Mouse (Mus musculus): ENCODE data around the gene Parn. TPM values are rescaled to one million over a fixed set of nuclear protein-coding genes. Genes with fewer than 3 reads are reported as not detected.

Parn gene
- polyA plus RNA-seq, 1 experiment, result 15.1 TPM

DNA sequence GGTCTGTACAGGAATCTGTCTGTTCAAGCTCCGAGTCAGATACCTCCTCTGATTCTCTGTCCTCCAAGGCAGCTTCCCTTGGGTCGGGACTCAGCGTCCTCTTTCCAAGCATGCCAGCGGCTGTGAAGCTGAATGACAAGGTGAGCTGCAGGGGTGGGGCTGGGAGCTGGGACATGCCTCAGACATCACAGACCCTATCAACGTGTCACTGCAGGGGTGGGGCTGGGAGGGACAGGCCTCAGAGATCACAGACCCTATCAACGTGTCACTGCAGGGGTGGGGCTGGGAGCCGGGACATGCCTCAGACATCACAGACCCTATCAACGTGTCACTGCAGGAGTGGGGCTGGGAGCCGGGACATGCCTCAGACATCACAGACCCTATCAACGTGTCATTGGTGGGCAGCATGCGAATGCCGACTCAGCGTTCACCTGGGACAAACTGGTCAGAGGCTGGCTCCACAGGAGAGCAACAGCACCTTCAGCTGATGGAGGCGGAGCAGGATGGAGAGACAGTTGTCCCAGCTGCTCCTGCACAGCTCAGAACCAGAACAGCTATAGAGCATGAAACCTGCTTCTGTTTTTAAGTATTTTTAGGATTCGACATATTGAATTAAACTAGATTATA is 126.7 kb downstream of the Parn start:
- H3K4me1 ChIP-seq (ENCODE audit: control insufficient read depth, insufficient read depth, low read length), result no peaks in the 10 kb centered on the region; the same call in 1 of the 2 replicates
- H3K4me3 ChIP-seq (replicated peaks; ENCODE audit: extremely low read depth, low read depth, low read length), result no peak overlapping the region
- TF ChIP-seq POLR2A (IDR thresholded peaks at IDR 0.05; ENCODE audit: borderline replicate concordance, extremely low read depth, low read depth, low read length) (no peak), CTCF (IDR thresholded peaks at IDR 0.05; ENCODE audit: insufficient read depth, low read length) (no peak)
- DNase-seq, result no peak
- 78% methylated on average over 15 of the region's 15 CpGs for WGBS

DNA sequence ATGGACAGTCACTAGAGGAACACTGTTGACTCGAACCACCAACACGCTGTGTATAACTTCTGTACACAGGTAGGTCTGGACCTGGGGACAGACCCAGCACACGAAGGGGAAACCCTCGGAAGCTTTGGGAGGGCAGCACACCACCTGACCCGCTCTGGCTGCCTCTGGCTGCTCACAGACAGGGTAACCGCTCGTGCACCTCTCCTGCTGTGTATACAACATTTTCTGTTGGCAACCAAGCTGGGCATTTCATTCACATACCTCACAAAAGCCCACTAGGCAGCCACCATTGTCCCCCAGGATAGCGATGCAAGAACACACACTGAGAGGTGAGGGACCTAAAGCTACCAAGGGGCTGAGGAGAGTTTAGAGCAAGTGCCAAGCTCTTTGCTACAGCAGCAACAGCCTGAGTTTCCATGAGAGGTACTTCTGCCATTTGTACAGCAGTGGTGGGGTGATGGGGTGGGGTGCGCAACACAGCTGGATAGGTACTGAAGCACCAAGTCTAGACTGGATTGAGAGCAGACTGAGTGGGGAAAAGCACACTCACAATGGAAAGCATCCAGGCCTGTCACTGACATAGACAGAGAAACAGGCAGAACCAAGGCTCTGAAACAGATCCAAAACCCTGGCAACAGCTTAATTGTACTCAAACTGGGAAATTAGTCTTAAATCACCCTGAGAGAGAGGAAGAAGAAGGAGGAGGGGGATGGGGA is 128.9 kb downstream of the Parn start:
- no peak for TF ChIP-seq POLR2A (IDR thresholded peaks at IDR 0.05; ENCODE audit: borderline replicate concordance, extremely low read depth, low read depth, low read length)
- no peak for TF ChIP-seq CTCF (IDR thresholded peaks at IDR 0.05; ENCODE audit: insufficient read depth, low read length)
- 77% methylated on average over 9 of the region's 9 CpGs for WGBS
- no peak for DNase-seq
- H3K4me1 ChIP-seq (ENCODE audit: control insufficient read depth, insufficient read depth, low read length), result no peaks in the 10 kb centered on the region; the same call in 1 of the 2 replicates
- no peak overlapping the region for H3K4me3 ChIP-seq (replicated peaks; ENCODE audit: extremely low read depth, low read depth, low read length)

DNA sequence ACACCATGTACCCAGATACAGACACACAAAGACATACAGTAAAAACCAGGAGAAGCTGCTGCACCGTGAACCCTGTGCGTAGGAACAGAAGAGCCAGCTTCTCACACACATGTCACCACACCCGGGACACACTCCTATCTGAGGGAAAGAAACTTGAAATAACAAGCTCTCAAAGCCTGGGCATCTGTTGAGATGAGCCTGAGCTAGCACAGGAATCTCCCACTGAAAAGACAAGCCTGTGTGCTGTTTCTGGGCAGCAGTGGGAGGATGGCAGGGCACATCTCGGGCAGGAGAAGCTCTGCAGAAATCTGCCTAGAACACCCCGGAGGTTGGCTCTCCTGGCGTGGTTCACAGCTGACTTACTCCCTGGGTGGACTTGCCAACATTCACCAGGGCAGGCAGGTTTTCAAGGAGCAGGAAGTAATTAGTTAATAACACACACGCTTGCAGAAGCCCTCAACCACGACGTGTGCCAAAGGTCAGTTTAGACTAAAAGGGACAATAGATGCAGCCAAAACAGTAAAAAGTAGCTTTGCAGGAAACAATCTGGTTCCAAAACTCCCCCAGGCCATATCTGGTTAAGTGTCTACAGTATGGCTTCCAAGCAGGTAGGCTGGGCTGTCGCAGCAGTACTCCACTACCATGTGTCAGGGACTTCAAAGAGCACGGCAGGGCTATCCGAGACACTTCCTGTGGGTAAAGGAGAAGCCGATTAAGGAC is 129.6 kb downstream of the Parn start:
- TF ChIP-seq CTCF (IDR thresholded peaks at IDR 0.05; ENCODE audit: insufficient read depth, low read length) (no peak), POLR2A (IDR thresholded peaks at IDR 0.05; ENCODE audit: borderline replicate concordance, extremely low read depth, low read depth, low read length) (no peak)
- no peak for DNase-seq
- Histone ChIP-seq H3K4me3 (replicated peaks; ENCODE audit: extremely low read depth, low read depth, low read length) (no peak overlapping the region), H3K4me1 (ENCODE audit: control insufficient read depth, insufficient read depth, low read length) (no peaks in the 10 kb centered on the region; the same call in 1 of the 2 replicates)
- WGBS, result 47% methylated on average over 13 of the region's 13 CpGs

DNA sequence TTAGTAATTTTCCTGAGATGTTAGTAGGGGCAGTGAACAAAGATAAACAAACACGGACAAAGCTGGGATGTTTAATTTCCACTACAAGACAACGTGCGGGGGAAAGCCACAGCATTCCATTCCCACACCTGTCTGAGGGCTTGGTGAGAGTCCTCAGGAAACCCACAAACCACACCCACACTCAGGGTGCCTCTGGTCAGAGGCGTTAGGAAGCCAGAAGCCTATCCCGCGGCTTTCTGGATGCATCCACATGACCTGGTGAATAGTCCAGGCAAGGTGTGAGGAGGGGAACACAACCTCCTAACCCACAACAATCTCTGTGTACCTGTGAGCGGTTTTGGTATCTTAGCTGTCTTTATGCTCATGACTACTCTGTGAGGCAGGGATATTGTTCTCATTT is 131.6 kb downstream of the Parn start:
- no peak for DNase-seq
- Histone ChIP-seq H3K4me3 (replicated peaks; ENCODE audit: extremely low read depth, low read depth, low read length) (no peak overlapping the region), H3K4me1 (ENCODE audit: control insufficient read depth, insufficient read depth, low read length) (no peaks in the 10 kb centered on the region; the same call in 1 of the 2 replicates)
- TF ChIP-seq CTCF (IDR thresholded peaks at IDR 0.05; ENCODE audit: insufficient read depth, low read length) (no peak), POLR2A (IDR thresholded peaks at IDR 0.05; ENCODE audit: borderline replicate concordance, extremely low read depth, low read depth, low read length) (no peak)
- WGBS, result 53% methylated on average over 7 of the region's 7 CpGs

DNA sequence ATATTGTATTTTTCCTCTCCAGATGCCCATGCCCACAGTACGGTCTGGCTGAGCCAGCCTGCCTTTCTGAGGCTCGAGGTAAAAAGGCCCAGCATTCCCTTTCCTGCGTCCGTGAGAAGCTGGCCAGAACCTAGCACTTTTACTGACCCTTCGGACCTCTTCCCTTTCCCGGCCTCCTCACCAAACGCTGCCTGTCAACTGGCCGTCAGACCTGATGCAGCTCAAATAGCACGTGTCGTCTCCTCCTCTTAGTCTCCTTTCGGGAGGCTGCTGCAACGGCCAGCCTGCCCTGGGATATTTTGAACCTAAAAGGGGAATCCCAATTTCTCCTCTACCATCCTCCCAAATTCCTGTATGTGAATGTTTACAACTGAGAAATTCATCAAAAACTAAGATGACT is 132.1 kb downstream of the Parn start:
- Histone ChIP-seq H3K4me3 (replicated peaks; ENCODE audit: extremely low read depth, low read depth, low read length) (no peak overlapping the region), H3K4me1 (ENCODE audit: control insufficient read depth, insufficient read depth, low read length) (no peaks in the 10 kb centered on the region; the same call in 1 of the 2 replicates)
- DNase-seq, result no peak
- TF ChIP-seq CTCF (IDR thresholded peaks at IDR 0.05; ENCODE audit: insufficient read depth, low read length) (no peak), POLR2A (IDR thresholded peaks at IDR 0.05; ENCODE audit: borderline replicate concordance, extremely low read depth, low read depth, low read length) (no peak)
- WGBS, result 61% methylated on average over 12 of the region's 12 CpGs

DNA sequence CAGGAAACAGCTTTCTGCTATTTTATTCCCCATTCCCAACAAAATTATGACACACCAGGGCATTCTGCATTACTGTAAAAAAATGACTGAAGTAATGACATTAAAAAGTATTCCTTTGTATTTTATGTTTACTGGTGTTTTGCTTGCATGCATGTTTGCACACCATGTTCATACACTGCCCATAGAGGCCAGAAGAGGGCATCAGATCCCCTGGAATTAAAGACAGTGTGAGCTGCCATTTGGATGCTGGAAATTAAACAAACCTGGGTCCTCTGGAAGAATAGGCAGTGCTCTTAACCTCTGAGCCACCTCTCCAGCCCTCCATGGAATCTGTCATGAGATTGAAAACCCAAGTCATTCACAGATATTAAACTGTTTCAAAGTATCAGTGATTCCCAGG is 135.1 kb downstream of the Parn start:
- H3K4me1 ChIP-seq (ENCODE audit: control insufficient read depth, insufficient read depth, low read length), result no peaks in the 10 kb centered on the region
- H3K4me3 ChIP-seq (replicated peaks; ENCODE audit: extremely low read depth, low read depth, low read length), result no peak overlapping the region
- TF ChIP-seq CTCF (IDR thresholded peaks at IDR 0.05; ENCODE audit: insufficient read depth, low read length) (no peak; the same call in 1 of the 2 replicates), POLR2A (IDR thresholded peaks at IDR 0.05; ENCODE audit: borderline replicate concordance, extremely low read depth, low read depth, low read length) (no peak)
- peak; percentile 15 for DNase-seq

DNA sequence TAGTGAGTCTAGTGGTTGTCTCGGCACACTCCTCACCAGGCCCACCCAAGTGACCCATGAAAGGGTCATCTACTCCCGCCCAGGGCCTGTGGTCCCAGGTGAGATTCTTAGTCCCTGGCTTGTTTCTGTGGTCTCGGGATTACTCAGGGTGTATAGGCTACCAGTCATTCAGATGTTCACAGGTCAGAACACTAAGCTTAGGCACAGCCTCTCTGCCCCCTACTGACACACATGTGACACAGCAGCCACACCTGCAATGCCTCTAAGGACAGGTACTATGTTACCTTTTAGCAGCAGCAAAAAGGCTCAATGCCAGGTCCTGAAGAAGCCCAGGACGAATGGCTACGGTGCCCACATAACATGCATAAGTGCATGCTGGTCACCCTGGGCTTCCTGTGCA is 136.7 kb downstream of the Parn start:
- peak; percentile 25; the same call in 1 of the 2 replicates for TF ChIP-seq CTCF (IDR thresholded peaks at IDR 0.05; ENCODE audit: insufficient read depth, low read length)
- no peak for TF ChIP-seq POLR2A (IDR thresholded peaks at IDR 0.05; ENCODE audit: borderline replicate concordance, extremely low read depth, low read depth, low read length)
- Histone ChIP-seq H3K4me1 (ENCODE audit: control insufficient read depth, insufficient read depth, low read length) (no peaks in the 10 kb centered on the region), H3K4me3 (replicated peaks; ENCODE audit: extremely low read depth, low read depth, low read length) (no peak overlapping the region)
- no peak for DNase-seq
- 87% methylated on average over 5 of the region's 5 CpGs for WGBS

DNA sequence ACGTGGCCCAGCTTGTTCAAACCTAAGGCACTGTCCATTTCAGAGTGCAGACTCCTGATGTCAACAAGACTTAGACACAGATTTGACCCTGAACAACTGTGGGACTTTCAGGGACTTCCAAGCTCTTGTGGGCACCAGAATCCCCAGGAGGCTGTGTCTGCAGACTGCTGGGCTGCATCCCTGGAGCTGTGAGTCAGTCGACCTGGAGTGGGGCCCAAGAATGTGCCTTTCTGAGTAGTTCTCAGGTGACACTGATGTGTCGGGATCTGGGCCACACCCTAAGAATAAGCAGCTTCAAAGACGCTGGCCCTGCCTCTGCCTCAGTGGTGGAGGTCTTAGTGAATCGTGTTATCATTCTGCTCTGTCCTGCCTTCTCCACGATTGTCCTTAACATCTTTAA is 146.6 kb downstream of the Parn start:
- no peak overlapping the region for H3K4me3 ChIP-seq (replicated peaks; ENCODE audit: extremely low read depth, low read depth, low read length)
- no peaks in the 10 kb centered on the region for H3K4me1 ChIP-seq (ENCODE audit: control insufficient read depth, insufficient read depth, low read length)
- TF ChIP-seq POLR2A (IDR thresholded peaks at IDR 0.05; ENCODE audit: borderline replicate concordance, extremely low read depth, low read depth, low read length) (no peak), CTCF (IDR thresholded peaks at IDR 0.05; ENCODE audit: insufficient read depth, low read length) (no peak)
- 50% methylated on average over 6 of the region's 6 CpGs for WGBS
- no peak for DNase-seq

DNA sequence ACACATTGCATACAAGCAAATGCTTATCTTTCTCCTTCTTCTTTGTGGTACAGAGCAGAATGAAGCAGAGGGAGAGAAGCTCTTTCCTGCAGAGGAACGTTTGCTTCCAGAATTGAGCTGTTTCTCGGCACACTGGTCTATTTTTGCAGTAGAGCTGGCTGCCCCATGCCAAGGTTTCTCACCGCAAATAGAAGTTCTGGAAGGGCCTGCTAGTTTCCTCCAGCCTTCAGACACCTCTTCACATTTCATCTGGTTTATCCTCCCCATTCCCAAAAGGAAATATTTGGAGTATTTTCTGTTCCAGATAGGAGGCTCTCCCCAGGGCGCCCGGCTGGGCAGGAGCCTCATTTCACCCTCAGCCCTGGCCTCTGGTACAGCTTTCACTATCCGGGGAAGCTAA is 147.7 kb downstream of the Parn start:
- Histone ChIP-seq H3K4me3 (replicated peaks; ENCODE audit: extremely low read depth, low read depth, low read length) (no peak overlapping the region), H3K4me1 (ENCODE audit: control insufficient read depth, insufficient read depth, low read length) (no peaks in the 10 kb centered on the region)
- TF ChIP-seq POLR2A (IDR thresholded peaks at IDR 0.05; ENCODE audit: borderline replicate concordance, extremely low read depth, low read depth, low read length), result no peak
- no peak for TF ChIP-seq CTCF (IDR thresholded peaks at IDR 0.05; ENCODE audit: insufficient read depth, low read length)
- no peak for DNase-seq
- 67% methylated on average over 6 of the region's 6 CpGs for WGBS
